Mouse (Mus musculus) neural tube, embryonic 15.5 days (tissue): ENCODE measurements at regions not wholly inside any gene's neighbourhood (a gene's known extent, or its start where the extent isn't known, plus 50 kb on each side); places are given as distances from the start of the nearest gene placed in this dataset.
A peak's percentile ranks its signal among the peaks of the same experiment; 100 is the strongest.
"Not testable (repeated sequence)": the region's sequence is repeated elsewhere in the genome, so short reads cannot be mapped to it uniquely, and the experiment has no call there.

Experiments used
- ATAC-seq: fragments of 200-750 bp; cut with Nextera tagmentation; 2 replicates; pipeline ENCODE4 v1.8.0; 2017; ENCODE audit warnings: mild to moderate bottlenecking, moderate TSS enrichment, moderate library complexity; ENCODE audit not compliant: low FRiP score
- H3K27ac ChIP-seq: fragments of 300-500 bp; sonication (generic); replicated peaks from 2 replicates; pipeline ENCODE4 v1.5.1; 2015; ENCODE audit warnings: mild to moderate bottlenecking, inconsistent platforms
- H3K27me3 ChIP-seq: fragments of 300-500 bp; sonication (generic); replicated peaks from 2 replicates; pipeline ENCODE4 v1.6.1; 2015; ENCODE audit warnings: inconsistent platforms
- H3K36me3 ChIP-seq: fragments of 300-500 bp; sonication (generic); 2 replicates; pipeline ENCODE4 v1.6.1; 2015; ENCODE audit warnings: inconsistent platforms
- H3K4me1 ChIP-seq: fragments of 300-500 bp; sonication (generic); 2 replicates; pipeline ENCODE4 v1.6.1; 2015; ENCODE audit warnings: inconsistent platforms
- H3K4me2 ChIP-seq: fragments of 300-500 bp; sonication (generic); 2 replicates; pipeline ENCODE4 v1.6.1; 2015; ENCODE audit warnings: inconsistent platforms, mild to moderate bottlenecking, moderate library complexity
- H3K4me3 ChIP-seq: fragments of 300-500 bp; sonication (generic); replicated peaks from 2 replicates; pipeline ENCODE4 v1.5.1; 2015; ENCODE audit warnings: mild to moderate bottlenecking, inconsistent platforms
- H3K9ac ChIP-seq: fragments of 300-500 bp; sonication (generic); replicated peaks from 2 replicates; pipeline ENCODE4 v1.6.1; 2015; ENCODE audit warnings: mild to moderate bottlenecking, inconsistent platforms
- H3K9me3 ChIP-seq: fragments of 300-500 bp; sonication (generic); replicated peaks from 2 replicates; pipeline ENCODE4 v1.6.1; 2016; ENCODE audit warnings: inconsistent platforms
- WGBS: fragments of 180-500 bp; shearing (Covaris S2); methylation state at CpG from one replicate; pipeline ENCODE4 v1.1.7; 2015; ENCODE audit warnings: mixed read lengths; 5-methylcytosine and 5-hydroxymethylcytosine counted together

DNA sequence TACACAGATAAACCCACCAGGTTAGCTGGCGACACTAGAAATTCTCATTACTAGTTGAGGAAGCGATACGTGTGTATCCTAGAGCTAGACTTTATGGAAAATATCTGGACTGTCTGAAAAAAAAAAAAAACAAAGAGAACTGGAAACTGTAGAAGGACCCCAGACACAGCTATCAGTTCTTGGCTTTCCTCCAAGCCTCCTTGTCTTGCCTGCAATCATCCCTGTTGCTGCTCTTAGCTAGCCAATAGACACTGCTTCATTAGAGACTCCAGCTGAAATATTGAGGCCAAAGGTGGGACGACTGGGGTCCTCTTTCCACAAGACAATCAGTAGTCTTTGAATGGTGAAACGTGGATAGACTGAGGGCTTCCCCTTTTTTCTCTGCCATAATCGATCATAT lies 129.0 kb upstream of the Cpne8 start:
- H3K4me2 ChIP-seq = no peak overlapping the region
- H3K27me3 ChIP-seq = no peaks in the 10 kb centered on the region
- no peak overlapping the region for H3K9ac ChIP-seq
- H3K9me3 ChIP-seq = no peaks in the 10 kb centered on the region
- H3K27ac ChIP-seq = no peak overlapping the region
- 65% methylated on average over 6 of the region's 6 CpGs for WGBS
- H3K36me3 ChIP-seq = no peaks in the 10 kb centered on the region
- ATAC-seq = no peak
- H3K4me3 ChIP-seq = no peak overlapping the region
- no peaks in the 10 kb centered on the region for H3K4me1 ChIP-seq

- Histone ChIP-seq H3K9me3 (no peaks in the 10 kb centered on the region), H3K9ac (no peak overlapping the region), H3K27me3 (no peaks in the 10 kb centered on the region), H3K27ac (no peak overlapping the region), H3K36me3 (no peaks in the 10 kb centered on the region), H3K4me2 (no peak overlapping the region), H3K4me3 (no peak overlapping the region), H3K4me1 (no peaks in the 10 kb centered on the region)
- no peak for ATAC-seq
- 73% methylated on average over 7 of the region's 8 CpGs for WGBS
These were observed 118.8 kb upstream of the Cpne8 start for GRCm38 (mm10) chr15:90798056-90798455.

DNA sequence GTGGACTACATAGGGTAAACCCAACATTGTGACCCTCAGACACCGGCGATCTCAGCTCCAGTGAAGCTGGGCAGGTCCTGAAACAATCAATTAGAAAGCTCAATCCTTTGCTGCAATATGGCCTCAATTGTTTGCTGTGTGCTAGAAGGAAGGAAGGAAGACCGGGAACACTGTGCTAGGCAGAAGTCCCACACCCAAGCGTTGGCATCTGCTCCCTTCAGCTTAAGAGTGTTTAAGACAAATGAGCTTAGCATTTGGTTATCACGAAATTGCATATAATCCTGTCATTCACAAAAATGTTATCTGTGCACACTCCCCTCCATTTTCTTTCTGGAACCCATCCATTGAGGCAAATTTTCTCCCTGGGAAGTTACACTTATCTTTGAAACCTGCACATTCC lies 110.7 kb upstream of the Cpne8 start:
- 93% methylated on average over 5 of the region's 5 CpGs for WGBS
- H3K36me3 ChIP-seq = no peaks in the 10 kb centered on the region
- no peak overlapping the region for H3K4me2 ChIP-seq
- H3K4me1 ChIP-seq = no peaks in the 10 kb centered on the region
- no peaks in the 10 kb centered on the region for H3K9me3 ChIP-seq
- no peak overlapping the region for H3K4me3 ChIP-seq
- no peak for ATAC-seq
- no peak overlapping the region for H3K27ac ChIP-seq
- H3K9ac ChIP-seq = no peak overlapping the region
- H3K27me3 ChIP-seq = no peaks in the 10 kb centered on the region

DNA sequence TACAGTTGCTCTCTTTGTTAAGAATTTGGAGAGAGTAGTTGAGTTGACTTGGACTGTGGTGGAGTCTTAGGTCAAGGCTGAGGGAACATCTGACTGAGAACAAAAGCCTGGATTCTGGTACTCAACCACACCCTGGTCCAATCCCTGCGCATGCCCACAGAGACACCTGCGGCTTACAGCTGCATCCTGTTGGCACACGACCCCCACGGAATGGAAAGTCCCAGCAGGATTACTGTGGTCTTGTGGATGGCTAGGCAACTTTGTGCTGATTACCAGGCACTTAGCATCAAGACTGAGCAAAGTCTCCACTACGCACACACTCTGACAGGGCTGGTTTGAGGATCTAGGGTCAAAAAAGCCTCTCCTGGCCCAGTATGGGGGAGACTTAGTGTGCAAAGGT lies 105.5 kb upstream of the Cpne8 start:
- H3K27me3 ChIP-seq = no peaks in the 10 kb centered on the region
- no peak overlapping the region for H3K27ac ChIP-seq
- H3K4me1 ChIP-seq = no peaks in the 10 kb centered on the region
- ATAC-seq = no peak
- 86% methylated on average over 5 of the region's 5 CpGs for WGBS
- H3K4me3 ChIP-seq = no peak overlapping the region
- H3K9me3 ChIP-seq = no peaks in the 10 kb centered on the region
- H3K9ac ChIP-seq = no peak overlapping the region
- H3K4me2 ChIP-seq = no peak overlapping the region
- no peaks in the 10 kb centered on the region for H3K36me3 ChIP-seq

DNA sequence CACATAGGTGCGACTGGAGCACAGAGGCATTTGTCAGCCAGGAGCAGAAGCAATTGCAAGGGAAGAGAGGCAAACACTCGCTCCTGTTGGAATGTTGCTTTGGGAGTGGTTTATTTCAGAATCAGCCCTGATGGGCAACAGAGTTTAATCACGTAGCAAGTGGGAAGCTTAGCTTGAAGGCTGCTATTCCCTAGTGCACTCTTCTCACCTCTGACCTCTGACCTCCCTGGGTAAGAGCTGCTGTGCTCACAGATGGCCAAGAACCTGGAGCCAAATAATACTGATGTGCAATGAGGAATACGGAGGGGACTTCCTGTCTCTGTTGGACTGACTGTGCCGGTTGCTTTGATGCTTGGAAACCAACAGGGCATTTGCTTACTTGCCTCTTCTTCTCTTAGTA lies 88.3 kb upstream of the Cpne8 start:
- 52% methylated on average over 5 of the region's 5 CpGs for WGBS
- no peaks in the 10 kb centered on the region for H3K27me3 ChIP-seq
- H3K9me3 ChIP-seq = no peaks in the 10 kb centered on the region
- H3K36me3 ChIP-seq = no peaks in the 10 kb centered on the region
- H3K4me3 ChIP-seq = no peak overlapping the region
- H3K27ac ChIP-seq = 0 out of 2 replicates have a peak overlapping the region, but pooled peaks have one; percentile 13
- no peak overlapping the region for H3K9ac ChIP-seq
- 0 out of 2 replicates have a peak, but pooled peaks cover 5% of the 10 kb centered on the region for H3K4me1 ChIP-seq
- ATAC-seq = no peak
- H3K4me2 ChIP-seq = no peak overlapping the region

GRCm38 (mm10) chr15:90764501-90764900 lies 85.3 kb upstream of the Cpne8 start:
- H3K27me3 ChIP-seq, H3K4me1 ChIP-seq, H3K4me2 ChIP-seq, H3K4me3 ChIP-seq, H3K36me3 ChIP-seq, H3K27ac ChIP-seq, ATAC-seq, H3K9me3 ChIP-seq, H3K9ac ChIP-seq: not testable (repeated sequence)
- 97% methylated on average over 10 of the region's 17 CpGs for WGBS

- no peaks in the 10 kb centered on the region for H3K27me3 ChIP-seq
- H3K4me1 ChIP-seq = no peaks in the 10 kb centered on the region
- no peak overlapping the region for H3K9ac ChIP-seq
- ATAC-seq = no peak
- H3K9me3 ChIP-seq = no peaks in the 10 kb centered on the region
- H3K36me3 ChIP-seq = no peaks in the 10 kb centered on the region
- H3K4me3 ChIP-seq = no peak overlapping the region
- H3K27ac ChIP-seq = no peak overlapping the region
- WGBS = 81% methylated on average over 7 of the region's 7 CpGs
- H3K4me2 ChIP-seq = no peak overlapping the region
These were observed 54.7 kb upstream of the Cpne8 start for GRCm38 (mm10) chr15:90733891-90734290.
